Mouse (Mus musculus): ENCODE data around the gene Spg21.
A peak's percentile ranks its signal among the peaks of the same experiment; 100 is the strongest.

The Spg21 gene

GRCm38 (mm10) chr9:65480071-65480470 is 19.3 kb downstream of the Spg21 start:
- no peak for DNase-seq

GRCm38 (mm10) chr9:65491476-65491875 is 30.7 kb downstream of the Spg21 start:
- DNase-seq: no peak

- DNase-seq: no peak
These were observed 31.6 kb downstream of the Spg21 start for GRCm38 (mm10) chr9:65492351-65492750.

- DNase-seq: no peak
These were observed 32.1 kb downstream of the Spg21 start for GRCm38 (mm10) chr9:65492851-65493250.

- DNase-seq: no peak
These were observed 41.4 kb downstream of the Spg21 start for GRCm38 (mm10) chr9:65502146-65502545.

GRCm38 (mm10) chr9:65502721-65503505 is 42.2 kb downstream of the Spg21 start:
- no peak for DNase-seq

- no peak for DNase-seq
These were observed 47.7 kb downstream of the Spg21 start for GRCm38 (mm10) chr9:65508449-65508848.

- DNase-seq: no peak
These were observed 51.8 kb downstream of the Spg21 start for GRCm38 (mm10) chr9:65512520-65512919.

- DNase-seq: no peak
These were observed 53.7 kb downstream of the Spg21 start for GRCm38 (mm10) chr9:65514431-65514830.

GRCm38 (mm10) chr9:65514851-65515261 is 54.1 kb downstream of the Spg21 start:
- no peak for DNase-seq

GRCm38 (mm10) chr9:65519807-65520504 is 59.2 kb downstream of the Spg21 start, which contains the start of gene Ankdd1a:
Ankdd1a (minus strand) TSS chr9:65520193.
- no peak for DNase-seq

GRCm38 (mm10) chr9:65520505-65520876 is 59.7 kb downstream of the Spg21 start:
- DNase-seq: no peak

- peak; percentile 78 to 85 for DNase-seq
These were observed 63.0 kb downstream of the Spg21 start for GRCm38 (mm10) chr9:65523611-65524364.

- no peak for DNase-seq
These were observed 64.9 kb downstream of the Spg21 start for GRCm38 (mm10) chr9:65525445-65526195.

- DNase-seq: no peak
These were observed 67.8 kb downstream of the Spg21 start for GRCm38 (mm10) chr9:65528417-65529038.

GRCm38 (mm10) chr9:65529659-65530058 is 68.9 kb downstream of the Spg21 start:
- DNase-seq: no peak

GRCm38 (mm10) chr9:65531283-65531682 is 70.5 kb downstream of the Spg21 start:
- no peak for DNase-seq

GRCm38 (mm10) chr9:65532986-65533385 is 72.2 kb downstream of the Spg21 start:
- DNase-seq: no peak

GRCm38 (mm10) chr9:65534111-65534510 is 73.4 kb downstream of the Spg21 start:
- no peak for DNase-seq

GRCm38 (mm10) chr9:65535191-65535722 is 74.5 kb downstream of the Spg21 start:
- no peak for DNase-seq

- no peak for DNase-seq
These were observed 75.2 kb downstream of the Spg21 start for GRCm38 (mm10) chr9:65535789-65536469.

All from kidney, adult 8-10 months (tissue).